Mouse (Mus musculus): ENCODE data around the gene Morc4. TPM values are rescaled to one million over a fixed set of nuclear protein-coding genes. Genes with fewer than 3 reads are reported as not detected.

The Morc4 gene
- total and polyA plus RNA-seq, 2 experiments: 2.0 to 2.3 TPM

- no peak for DNase-seq (ENCODE audit: extremely low read depth, low read depth, low spot score)
- TF ChIP-seq CTCF (IDR thresholded peaks at IDR 0.05; ENCODE audit: low read depth, low read length): no peak
- TF ChIP-seq POLR2A (IDR thresholded peaks at IDR 0.05; ENCODE audit: extremely low read depth, insufficient read depth, low read length): no peak
- Histone ChIP-seq H3K4me3 (ENCODE audit: insufficient read depth, low read depth, low read length) (no peak overlapping the region), H3K9ac (ENCODE audit: low read depth, low read length) (no peak overlapping the region), H3K27me3 (ENCODE audit: control insufficient read depth, insufficient read depth, low read length) (no peaks in the 10 kb centered on the region), H3K27ac (replicated peaks; ENCODE audit: insufficient read depth, low read depth, low read length) (no peak overlapping the region), H3K79me2 (ENCODE audit: control insufficient read depth, insufficient read depth, low read length) (peaks cover 3% of the 10 kb centered on the region; the same call in 1 of the 2 replicates), H3K4me1 (ENCODE audit: control insufficient read depth, insufficient read depth, low read length) (0 out of 2 replicates have a peak, but pooled peaks cover 3% of the 10 kb centered on the region), H3K36me3 (ENCODE audit: control insufficient read depth, insufficient read depth, low read length) (no peaks in the 10 kb centered on the region; the same call in 1 of the 2 replicates)
- WGBS: 82% methylated on average over 9 of the region's 9 CpGs
Observed at GRCm38 (mm10) chrX:139813299-139814002, 58.0 kb downstream of the Morc4 start.

GRCm38 (mm10) chrX:139812636-139813298, 58.7 kb downstream of the Morc4 start:
- 60% methylated on average over 3 of the region's 3 CpGs for WGBS
- TF ChIP-seq CTCF (IDR thresholded peaks at IDR 0.05; ENCODE audit: low read depth, low read length): no peak
- TF ChIP-seq POLR2A (IDR thresholded peaks at IDR 0.05; ENCODE audit: extremely low read depth, insufficient read depth, low read length): no peak

GRCm38 (mm10) chrX:139808501-139808900, 63.0 kb downstream of the Morc4 start:
- Histone ChIP-seq H3K27ac (replicated peaks; ENCODE audit: insufficient read depth, low read depth, low read length) (peak overlapping the region; percentile 83), H3K36me3 (ENCODE audit: control insufficient read depth, insufficient read depth, low read length) (no peaks in the 10 kb centered on the region; the same call in 1 of the 2 replicates), H3K4me3 (ENCODE audit: insufficient read depth, low read depth, low read length) (peak overlapping the region; percentile 50), H3K79me2 (ENCODE audit: control insufficient read depth, insufficient read depth, low read length) (peaks cover 3% of the 10 kb centered on the region; the same call in 1 of the 2 replicates), H3K4me1 (ENCODE audit: control insufficient read depth, insufficient read depth, low read length) (peaks cover 8% of the 10 kb centered on the region; the same call in 1 of the 2 replicates), H3K9ac (ENCODE audit: low read depth, low read length) (peak overlapping the region; percentile 72), H3K27me3 (ENCODE audit: control insufficient read depth, insufficient read depth, low read length) (no peaks in the 10 kb centered on the region)
- TF ChIP-seq CTCF (IDR thresholded peaks at IDR 0.05; ENCODE audit: low read depth, low read length) (no peak), POLR2A (IDR thresholded peaks at IDR 0.05; ENCODE audit: extremely low read depth, insufficient read depth, low read length) (no peak)
- WGBS: 35% methylated on average over 10 of the region's 10 CpGs
- DNase-seq (ENCODE audit: extremely low read depth, low read depth, low spot score): no peak

More at GRCm38 (mm10) chrX:139812636-139813298, 58.7 kb downstream of the Morc4 start:
- H3K4me3 ChIP-seq (ENCODE audit: insufficient read depth, low read depth, low read length): no peak overlapping the region
- H3K4me1 ChIP-seq (ENCODE audit: control insufficient read depth, insufficient read depth, low read length): peaks cover 3% of the 10 kb centered on the region; the same call in 1 of the 2 replicates
- peaks cover 3% of the 10 kb centered on the region; the same call in 1 of the 2 replicates for H3K79me2 ChIP-seq (ENCODE audit: control insufficient read depth, insufficient read depth, low read length)
- H3K9ac ChIP-seq (ENCODE audit: low read depth, low read length): no peak overlapping the region
- H3K27ac ChIP-seq (replicated peaks; ENCODE audit: insufficient read depth, low read depth, low read length): no peak overlapping the region
- DNase-seq (ENCODE audit: extremely low read depth, low read depth, low spot score): no peak
- H3K36me3 ChIP-seq (ENCODE audit: control insufficient read depth, insufficient read depth, low read length): no peaks in the 10 kb centered on the region; the same call in 1 of the 2 replicates
- H3K27me3 ChIP-seq (ENCODE audit: control insufficient read depth, insufficient read depth, low read length): no peaks in the 10 kb centered on the region

GRCm38 (mm10) chrX:139808085-139808484, 63.4 kb downstream of the Morc4 start:
- Histone ChIP-seq H3K27ac (replicated peaks; ENCODE audit: insufficient read depth, low read depth, low read length) (peak overlapping the region; percentile 86), H3K4me1 (ENCODE audit: control insufficient read depth, insufficient read depth, low read length) (peaks cover 8% of the 10 kb centered on the region; the same call in 1 of the 2 replicates), H3K79me2 (ENCODE audit: control insufficient read depth, insufficient read depth, low read length) (peaks cover 3% of the 10 kb centered on the region; the same call in 1 of the 2 replicates), H3K9ac (ENCODE audit: low read depth, low read length) (no peak overlapping the region; the same call in 1 of the 2 replicates), H3K27me3 (ENCODE audit: control insufficient read depth, insufficient read depth, low read length) (no peaks in the 10 kb centered on the region), H3K4me3 (ENCODE audit: insufficient read depth, low read depth, low read length) (no peak overlapping the region), H3K36me3 (ENCODE audit: control insufficient read depth, insufficient read depth, low read length) (no peaks in the 10 kb centered on the region; the same call in 1 of the 2 replicates)
- DNase-seq (ENCODE audit: extremely low read depth, low read depth, low spot score): peak; percentile 89
- 19% methylated on average over 4 of the region's 4 CpGs for WGBS
- no peak for TF ChIP-seq CTCF (IDR thresholded peaks at IDR 0.05; ENCODE audit: low read depth, low read length)
- TF ChIP-seq POLR2A (IDR thresholded peaks at IDR 0.05; ENCODE audit: extremely low read depth, insufficient read depth, low read length): no peak

- TF ChIP-seq CTCF (IDR thresholded peaks at IDR 0.05; ENCODE audit: low read depth, low read length) (no peak), POLR2A (IDR thresholded peaks at IDR 0.05; ENCODE audit: extremely low read depth, insufficient read depth, low read length) (no peak)
- Histone ChIP-seq H3K9ac (ENCODE audit: low read depth, low read length) (peak overlapping the region; percentile 19; the same call in 1 of the 2 replicates), H3K27ac (replicated peaks; ENCODE audit: insufficient read depth, low read depth, low read length) (peak overlapping the region; percentile 86)
Observed at GRCm38 (mm10) chrX:139807391-139807790, 64.1 kb downstream of the Morc4 start.

More at GRCm38 (mm10) chrX:139807391-139807790, 64.1 kb downstream of the Morc4 start:
- 15% methylated on average over 2 of the region's 2 CpGs for WGBS
- no peaks in the 10 kb centered on the region for H3K27me3 ChIP-seq (ENCODE audit: control insufficient read depth, insufficient read depth, low read length)
- no peaks in the 10 kb centered on the region; the same call in 1 of the 2 replicates for H3K36me3 ChIP-seq (ENCODE audit: control insufficient read depth, insufficient read depth, low read length)
- H3K4me1 ChIP-seq (ENCODE audit: control insufficient read depth, insufficient read depth, low read length): peaks cover 8% of the 10 kb centered on the region; the same call in 1 of the 2 replicates
- peak; percentile 88 for DNase-seq (ENCODE audit: extremely low read depth, low read depth, low spot score)
- no peak overlapping the region for H3K4me3 ChIP-seq (ENCODE audit: insufficient read depth, low read depth, low read length)
- H3K79me2 ChIP-seq (ENCODE audit: control insufficient read depth, insufficient read depth, low read length): peaks cover 3% of the 10 kb centered on the region; the same call in 1 of the 2 replicates

All from liver, adult 2 months (tissue).